Mouse (Mus musculus): ENCODE results near the gene Daam2. TPM values are rescaled to one million over a fixed set of nuclear protein-coding genes. Genes with fewer than 3 reads are reported as not detected.

The Daam2 gene
- polyA plus RNA-seq, 1 experiment: 0.28 TPM

- Histone ChIP-seq H3K4me1 (ENCODE audit: control insufficient read depth, insufficient read depth, low read length) (no peaks in the 10 kb centered on the region), H3K36me3 (ENCODE audit: control insufficient read depth, insufficient read depth, low read length, poor library complexity, severe bottlenecking) (no peaks in the 10 kb centered on the region), H3K27ac (ENCODE audit: insufficient read depth, low read length) (no peak overlapping the region), H3K9me3 (replicated peaks; ENCODE audit: control insufficient read depth, insufficient read depth, low read length, poor library complexity, severe bottlenecking) (no peaks in the 10 kb centered on the region), H3K4me3 (ENCODE audit: low read depth, low read length) (no peak overlapping the region), H3K27me3 (ENCODE audit: control insufficient read depth, insufficient read depth, low read length, poor library complexity, severe bottlenecking) (no peaks in the 10 kb centered on the region), H3K9ac (ENCODE audit: low read depth, poor library complexity, severe bottlenecking) (no peak overlapping the region)
- no peak for TF ChIP-seq EP300 (IDR thresholded peaks at IDR 0.05; ENCODE audit: insufficient read depth, low read depth, low read length)
- no peak for TF ChIP-seq POLR2A (IDR thresholded peaks at IDR 0.05; ENCODE audit: insufficient read depth, low read length)
- no peak for TF ChIP-seq CTCF (IDR thresholded peaks at IDR 0.05; ENCODE audit: low read depth, low read length)
Measured at GRCm38 (mm10) chr17:49419813-49420212, 144.3 kb downstream of the Daam2 start.

DNA sequence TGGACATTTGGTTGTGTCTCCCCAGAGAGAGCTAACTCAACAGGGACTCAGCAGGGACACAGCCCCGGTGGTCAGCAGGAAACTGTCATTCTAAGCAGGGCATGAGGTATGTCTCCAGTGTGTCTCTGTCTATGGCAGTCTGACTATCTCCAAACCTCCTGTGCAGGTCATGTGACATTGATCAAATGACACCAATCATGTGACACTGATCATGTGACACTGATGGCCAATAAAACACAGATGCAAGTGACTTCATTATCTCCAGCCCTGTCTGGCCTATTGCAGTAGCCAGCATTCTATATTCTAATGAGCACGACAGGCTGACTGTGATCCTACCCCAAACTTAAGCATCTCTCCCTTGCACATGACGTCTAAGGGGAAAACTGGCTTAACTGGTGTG lies 147.9 kb downstream of the Daam2 start:
- Histone ChIP-seq H3K4me1 (ENCODE audit: control insufficient read depth, insufficient read depth, low read length) (no peaks in the 10 kb centered on the region), H3K4me3 (ENCODE audit: low read depth, low read length) (no peak overlapping the region), H3K9ac (ENCODE audit: low read depth, poor library complexity, severe bottlenecking) (no peak overlapping the region), H3K9me3 (replicated peaks; ENCODE audit: control insufficient read depth, insufficient read depth, low read length, poor library complexity, severe bottlenecking) (no peaks in the 10 kb centered on the region), H3K36me3 (ENCODE audit: control insufficient read depth, insufficient read depth, low read length, poor library complexity, severe bottlenecking) (no peaks in the 10 kb centered on the region), H3K27me3 (ENCODE audit: control insufficient read depth, insufficient read depth, low read length, poor library complexity, severe bottlenecking) (no peaks in the 10 kb centered on the region), H3K27ac (ENCODE audit: insufficient read depth, low read length) (no peak overlapping the region)
- TF ChIP-seq POLR2A (IDR thresholded peaks at IDR 0.05; ENCODE audit: insufficient read depth, low read length): no peak
- TF ChIP-seq CTCF (IDR thresholded peaks at IDR 0.05; ENCODE audit: low read depth, low read length): no peak
- TF ChIP-seq EP300 (IDR thresholded peaks at IDR 0.05; ENCODE audit: insufficient read depth, low read depth, low read length): no peak

DNA sequence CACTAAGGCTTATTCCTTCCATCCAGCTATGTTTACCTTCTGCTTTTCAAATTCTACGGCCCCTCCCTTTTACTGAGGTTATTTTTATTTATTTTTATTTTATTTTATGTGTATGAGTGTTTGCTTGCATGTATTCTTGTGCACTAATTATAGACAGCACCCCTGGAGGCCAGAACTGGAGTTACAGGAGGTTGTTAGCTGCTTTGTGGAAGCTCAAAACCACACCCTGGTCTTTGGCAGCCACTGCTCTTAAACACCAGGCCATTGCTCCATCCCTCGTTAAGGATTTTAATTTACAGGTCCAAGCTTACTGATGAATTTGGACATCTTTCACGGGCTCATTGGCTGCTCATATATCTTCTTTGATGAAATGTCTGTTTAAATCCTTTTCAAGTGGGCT lies 150.6 kb downstream of the Daam2 start:
- Histone ChIP-seq H3K36me3 (ENCODE audit: control insufficient read depth, insufficient read depth, low read length, poor library complexity, severe bottlenecking) (no peaks in the 10 kb centered on the region), H3K4me3 (ENCODE audit: low read depth, low read length) (no peak overlapping the region), H3K9me3 (replicated peaks; ENCODE audit: control insufficient read depth, insufficient read depth, low read length, poor library complexity, severe bottlenecking) (no peaks in the 10 kb centered on the region), H3K4me1 (ENCODE audit: control insufficient read depth, insufficient read depth, low read length) (no peaks in the 10 kb centered on the region), H3K27me3 (ENCODE audit: control insufficient read depth, insufficient read depth, low read length, poor library complexity, severe bottlenecking) (no peaks in the 10 kb centered on the region), H3K9ac (ENCODE audit: low read depth, poor library complexity, severe bottlenecking) (no peak overlapping the region), H3K27ac (ENCODE audit: insufficient read depth, low read length) (no peak overlapping the region)
- TF ChIP-seq CTCF (IDR thresholded peaks at IDR 0.05; ENCODE audit: low read depth, low read length): peak; percentile 2
- TF ChIP-seq EP300 (IDR thresholded peaks at IDR 0.05; ENCODE audit: insufficient read depth, low read depth, low read length): no peak
- TF ChIP-seq POLR2A (IDR thresholded peaks at IDR 0.05; ENCODE audit: insufficient read depth, low read length): no peak

DNA sequence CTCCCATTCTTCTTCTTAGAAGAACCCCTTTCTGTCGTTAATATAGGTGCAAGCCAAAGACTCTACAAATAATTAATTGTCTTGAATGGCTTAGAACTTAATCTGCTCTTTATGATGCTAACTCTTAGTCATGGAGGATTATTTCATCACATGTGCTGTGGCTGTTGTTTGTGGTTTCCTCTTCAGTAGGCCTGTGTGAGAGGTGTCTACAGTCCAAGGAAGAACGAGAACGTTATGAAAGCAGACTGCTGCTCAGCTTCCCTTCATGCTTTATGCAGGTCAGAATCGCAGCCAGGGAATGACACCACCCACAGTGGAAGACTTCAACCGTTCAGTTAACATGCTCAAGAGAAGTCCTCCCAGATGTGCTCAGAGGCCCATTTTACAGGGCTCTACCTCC lies 151.2 kb downstream of the Daam2 start:
- Histone ChIP-seq H3K4me1 (ENCODE audit: control insufficient read depth, insufficient read depth, low read length) (no peaks in the 10 kb centered on the region), H3K4me3 (ENCODE audit: low read depth, low read length) (no peak overlapping the region), H3K27ac (ENCODE audit: insufficient read depth, low read length) (no peak overlapping the region), H3K9ac (ENCODE audit: low read depth, poor library complexity, severe bottlenecking) (no peak overlapping the region), H3K36me3 (ENCODE audit: control insufficient read depth, insufficient read depth, low read length, poor library complexity, severe bottlenecking) (no peaks in the 10 kb centered on the region), H3K9me3 (replicated peaks; ENCODE audit: control insufficient read depth, insufficient read depth, low read length, poor library complexity, severe bottlenecking) (no peaks in the 10 kb centered on the region), H3K27me3 (ENCODE audit: control insufficient read depth, insufficient read depth, low read length, poor library complexity, severe bottlenecking) (no peaks in the 10 kb centered on the region)
- TF ChIP-seq CTCF (IDR thresholded peaks at IDR 0.05; ENCODE audit: low read depth, low read length): no peak
- TF ChIP-seq EP300 (IDR thresholded peaks at IDR 0.05; ENCODE audit: insufficient read depth, low read depth, low read length): no peak
- no peak for TF ChIP-seq POLR2A (IDR thresholded peaks at IDR 0.05; ENCODE audit: insufficient read depth, low read length)

Other genes starting within 250 kb of the Daam2 start
- 14.8 and 15.0 TPM in 2 replicates for gene Mocs1, start 136.0 kb downstream of the Daam2 start, polyA plus RNA-seq (2011; ENCODE audit: insufficient read depth, insufficient read length, low read depth, missing spikeins)
- gene Kif6, start 50.8 kb upstream of the Daam2 start, polyA plus RNA-seq (2011; ENCODE audit: insufficient read depth, insufficient read length, low read depth, missing spikeins): 1.2 and 2.3 TPM in 2 replicates

Data from ES-Bruce4 (cell line).